Mouse (Mus musculus): Measurements from ENCODE around the gene Zfr2. TPM values are rescaled to one million over a fixed set of nuclear protein-coding genes. Genes with fewer than 3 reads are reported as not detected.

The Zfr2 gene
- polyA plus RNA-seq, 1 experiment: 5.1 TPM

- no peak for DNase-seq (ENCODE audit: low read depth, low spot score)
- WGBS: 86% methylated on average over 14 of the region's 14 CpGs
Measured at GRCm38 (mm10) chr10:81299585-81300351, 66.8 kb downstream of the Zfr2 start.

- DNase-seq (ENCODE audit: low read depth, low spot score): no peak
- 79% methylated on average over 9 of the region's 9 CpGs for WGBS
Measured at GRCm38 (mm10) chr10:81300352-81300907, 67.5 kb downstream of the Zfr2 start.

- 79% methylated on average over 9 of the region's 9 CpGs for WGBS
- no peak for DNase-seq (ENCODE audit: low read depth, low spot score)
Measured at GRCm38 (mm10) chr10:81301321-81301720, 68.4 kb downstream of the Zfr2 start.

Other genes starting within 250 kb of the Zfr2 start
- 0.83 and 1.1 TPM in 2 replicates for gene Gng7, start 218.2 kb upstream of the Zfr2 start, polyA plus RNA-seq (2012; rRNA removed)
- gene Diras1, start 207.5 kb upstream of the Zfr2 start, polyA plus RNA-seq (2012; rRNA removed): 0.22 and 0.36 TPM in 2 replicates
- gene Slc39a3, start 195.7 kb upstream of the Zfr2 start, polyA plus RNA-seq (2012; rRNA removed): 26.3 and 26.5 TPM in 2 replicates
- 143 and 164 TPM in 2 replicates for gene Sgta, start 173.0 kb upstream of the Zfr2 start, polyA plus RNA-seq (2012; rRNA removed)
- 31.5 and 36.1 TPM in 2 replicates for gene Thop1, start 163.1 kb upstream of the Zfr2 start, polyA plus RNA-seq (2012; rRNA removed)
- gene Creb3l3, start 134.3 kb upstream of the Zfr2 start, polyA plus RNA-seq (2012; rRNA removed): 38.1 and 162 TPM in 2 replicates
- 212 and 265 TPM in 2 replicates for gene Map2k2, start 127.2 kb upstream of the Zfr2 start, polyA plus RNA-seq (2012; rRNA removed)
- gene Zbtb7a, start 97.9 kb upstream of the Zfr2 start, polyA plus RNA-seq (2012; rRNA removed): 47.6 and 80.0 TPM in 2 replicates
- gene Pias4, start 65.2 kb upstream of the Zfr2 start, polyA plus RNA-seq (2012; rRNA removed): 40.4 and 40.5 TPM in 2 replicates
- gene Eef2, start 56.5 kb upstream of the Zfr2 start, polyA plus RNA-seq (2012; rRNA removed): 1,127 and 1,546 TPM in 2 replicates
- gene Dapk3, start 50.1 kb upstream of the Zfr2 start, polyA plus RNA-seq (2012; rRNA removed): 78.5 and 80.1 TPM in 2 replicates
- not detected in 2 replicates for gene 4930442H23Rik, start 49.3 kb upstream of the Zfr2 start, polyA plus RNA-seq (2012; rRNA removed)
- gene Nmrk2, start 31.1 kb upstream of the Zfr2 start, polyA plus RNA-seq (2012; rRNA removed): not detected in 2 replicates
- gene Atcay, start 2.3 kb upstream of the Zfr2 start, polyA plus RNA-seq (2012; rRNA removed): 0.70 and 0.76 TPM in 2 replicates
- gene Matk, start 19.8 kb downstream of the Zfr2 start, polyA plus RNA-seq (2012; rRNA removed): 6.5 and 9.5 TPM in 2 replicates
- 109 and 119 TPM in 2 replicates for gene Mrpl54, start 33.8 kb downstream of the Zfr2 start, polyA plus RNA-seq (2012; rRNA removed)
- 72.7 and 114 TPM in 2 replicates for gene Apba3, start 33.8 kb downstream of the Zfr2 start, polyA plus RNA-seq (2012; rRNA removed)
- gene Tjp3, start 58.4 kb downstream of the Zfr2 start, polyA plus RNA-seq (2012; rRNA removed): 140 and 172 TPM in 2 replicates
- gene Pip5k1c, start 59.8 kb downstream of the Zfr2 start, polyA plus RNA-seq (2012; rRNA removed): 30.6 and 43.4 TPM in 2 replicates
- 25.7 and 28.1 TPM in 2 replicates for gene Cactin, start 87.9 kb downstream of the Zfr2 start, polyA plus RNA-seq (2012; rRNA removed)
- gene Tbxa2r, start 95.6 kb downstream of the Zfr2 start, polyA plus RNA-seq (2012; rRNA removed): 7.0 and 8.0 TPM in 2 replicates
- 0.78 and 0.95 TPM in 2 replicates for gene Gipc3, start 110.1 kb downstream of the Zfr2 start, polyA plus RNA-seq (2012; rRNA removed)
- gene Hmg20b, start 117.3 kb downstream of the Zfr2 start, polyA plus RNA-seq (2012; rRNA removed): 83.6 and 98.6 TPM in 2 replicates
- gene Mfsd12, start 124.3 kb downstream of the Zfr2 start, polyA plus RNA-seq (2012; rRNA removed): 12.1 and 13.6 TPM in 2 replicates
- gene 4930404N11Rik, start 132.7 kb downstream of the Zfr2 start, polyA plus RNA-seq (2012; rRNA removed): 3.6 and 4.6 TPM in 2 replicates
- gene Fzr1, start 145.4 kb downstream of the Zfr2 start, polyA plus RNA-seq (2012; rRNA removed): 81.5 and 85.5 TPM in 2 replicates
- gene Dohh, start 151.3 kb downstream of the Zfr2 start, polyA plus RNA-seq (2012; rRNA removed): 48.2 and 60.4 TPM in 2 replicates
- 3.3 and 3.7 TPM in 2 replicates for gene Gm48551, start 151.3 kb downstream of the Zfr2 start, polyA plus RNA-seq (2012; rRNA removed)
- 0.98 and 4.1 TPM in 2 replicates for gene Gm48552, start 155.8 kb downstream of the Zfr2 start, polyA plus RNA-seq (2012; rRNA removed)
- gene Smim24, start 159.9 kb downstream of the Zfr2 start, polyA plus RNA-seq (2012; rRNA removed): 2,134 and 4,482 TPM in 2 replicates
- gene Nfic, start 222.5 kb downstream of the Zfr2 start, polyA plus RNA-seq (2012; rRNA removed): 10.5 and 11.6 TPM in 2 replicates
- gene Celf5, start 249.6 kb downstream of the Zfr2 start, polyA plus RNA-seq (2012; rRNA removed): 2.3 and 5.3 TPM in 2 replicates